Mouse (Mus musculus): Measurements from ENCODE around the gene Cdk16.

DNA sequence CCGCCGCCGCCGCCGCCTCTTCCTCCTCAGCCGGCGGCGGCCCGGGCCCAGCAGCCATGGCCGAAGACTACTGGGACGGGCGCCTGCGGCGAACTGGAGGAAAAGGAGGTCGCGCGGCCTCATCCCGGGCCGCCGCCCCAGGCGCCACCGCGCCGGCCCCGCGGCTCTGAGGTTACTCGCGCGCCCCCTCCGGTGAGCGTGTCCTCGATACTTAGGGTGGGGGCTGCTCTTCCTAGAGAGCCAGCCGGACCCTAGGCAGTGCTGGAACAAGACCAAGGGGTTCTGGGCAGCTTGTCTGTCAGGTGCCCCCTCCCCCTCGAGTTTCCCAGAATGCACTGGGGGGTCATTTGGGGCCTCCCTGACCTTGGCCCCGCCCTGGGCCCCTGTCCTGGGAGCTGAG is 861 bp downstream of the Cdk16 start:
- TF ChIP-seq CTCF (IDR thresholded peaks at IDR 0.05; ENCODE audit: low read depth) (peak; percentile 43), EP300 (IDR thresholded peaks at IDR 0.05; ENCODE audit: low read depth) (no peak)
